8 mouse cellular contexts compared by ENCODE assay signal in the genomic region with DNA sequence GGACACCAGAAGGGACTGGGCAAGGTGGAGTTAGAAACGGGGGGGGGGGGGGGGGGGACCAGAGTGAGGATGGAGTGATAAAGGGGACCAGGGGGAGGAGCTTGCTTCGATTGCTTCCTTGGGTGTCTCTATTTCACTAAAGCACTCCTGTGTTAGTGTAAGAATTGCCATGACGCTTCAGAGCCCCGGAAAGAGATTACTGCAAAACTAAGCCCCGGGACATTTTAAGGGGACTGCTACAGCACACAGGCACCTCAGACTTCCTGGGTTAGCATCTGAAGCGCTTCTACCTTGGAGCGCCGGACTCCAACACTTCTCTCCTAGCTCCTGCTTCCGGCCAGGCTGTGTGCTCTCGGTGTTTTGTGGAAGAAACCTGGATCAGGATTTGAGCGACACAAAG.
DNase-seq lines count a peak whose midpoint lies in the region; ATAC-seq and TF ChIP-seq lines count a peak whose summit lies in the region.

No protein-coding gene starts in this region.

- no peak for TF ChIP-seq EP300 in heart, postnatal 0 days (IDR thresholded peaks at IDR 0.05; ENCODE audit: low read depth)

- H3K9ac ChIP-seq in heart, postnatal 0 days (replicated peaks; ENCODE audit: low read depth, low read length), result no peak overlapping the region
- no peak overlapping the region for H3K9ac ChIP-seq in embryonic facial prominence, embryonic 12.5 days
- no peak overlapping the region for H3K9ac ChIP-seq in intestine, postnatal 0 days (ENCODE audit: low read depth, low read length)
- H3K9ac ChIP-seq in neural tube, embryonic 14.5 days (replicated peaks; ENCODE audit: low read depth, low read length), result no peak overlapping the region

- TF ChIP-seq CTCF in heart, postnatal 0 days (IDR thresholded peaks at IDR 0.05; ENCODE audit: low read depth), result no peak
- TF ChIP-seq CTCF in intestine, postnatal 0 days (IDR thresholded peaks at IDR 0.05; ENCODE audit: low read depth), result no peak

- H3K27ac ChIP-seq in heart, postnatal 0 days (ENCODE audit: low read depth), result peak overlapping the region; percentile 34
- H3K27ac ChIP-seq in embryonic facial prominence, embryonic 12.5 days, result peak overlapping the region; percentile 67
- no peak overlapping the region for H3K27ac ChIP-seq in intestine, postnatal 0 days (ENCODE audit: low read depth, low read length)
- peak overlapping the region; percentile 55; the same call in 1 of the 2 replicates for H3K27ac ChIP-seq in neural tube, embryonic 14.5 days (ENCODE audit: low read depth, low read length)

- no peak for ATAC-seq in heart, postnatal 0 days (ENCODE audit: insufficient read depth, low read depth)
- ATAC-seq in embryonic facial prominence, embryonic 12.5 days (ENCODE audit: insufficient number of reproducible peaks, insufficient read depth, low FRiP score, low TSS enrichment), result no peak
- ATAC-seq in intestine, postnatal 0 days, result no peak
- no peak for ATAC-seq in neural tube, embryonic 14.5 days (ENCODE audit: low read depth)

- DNase-seq in heart, postnatal 0 days (ENCODE audit: low spot score), result no peak
- DNase-seq in heart, postnatal 14 days, result no peak
- DNase-seq in left cerebral cortex, postnatal 4 days, result no peak
- no peak for DNase-seq in adrenal gland, postnatal 25 days
- no peak for DNase-seq in gastrocnemius, adult 8-10 months (ENCODE audit: low spot score in 2 of 2)

- no peaks in the 10 kb centered on the region for H3K27me3 ChIP-seq in heart, postnatal 0 days (ENCODE audit: control insufficient read depth, insufficient read depth, low read length)
- 0 out of 2 replicates have a peak, but pooled peaks cover 3% of the 10 kb centered on the region for H3K27me3 ChIP-seq in embryonic facial prominence, embryonic 12.5 days
- no peaks in the 10 kb centered on the region for H3K27me3 ChIP-seq in intestine, postnatal 0 days (replicated peaks; ENCODE audit: control insufficient read depth, insufficient read depth, low read length)
- H3K27me3 ChIP-seq in neural tube, embryonic 14.5 days (ENCODE audit: control insufficient read depth, insufficient read depth, low read length), result no peaks in the 10 kb centered on the region

- 34% methylated on average over 10 of the region's 11 CpGs for WGBS in heart, postnatal 0 days
- 7% methylated on average over 11 of the region's 11 CpGs for WGBS in embryonic facial prominence, embryonic 12.5 days
- 26% methylated on average over 10 of the region's 11 CpGs for WGBS in intestine, postnatal 0 days
- WGBS in neural tube, embryonic 14.5 days, result 13% methylated on average over 11 of the region's 11 CpGs

- intact Hi-C loops in heart, postnatal 14 days (cut with DNase I), result no loop called here
- intact Hi-C loops in left cerebral cortex, postnatal 4 days (cut with DNase I), result no loop called here

- no peaks in the 10 kb centered on the region; the same call in 1 of the 2 replicates for H3K4me1 ChIP-seq in heart, postnatal 0 days (ENCODE audit: control insufficient read depth, insufficient read depth)
- peaks cover 33% of the 10 kb centered on the region for H3K4me1 ChIP-seq in embryonic facial prominence, embryonic 12.5 days
- no peaks in the 10 kb centered on the region; the same call in 1 of the 2 replicates for H3K4me1 ChIP-seq in intestine, postnatal 0 days (replicated peaks; ENCODE audit: control insufficient read depth, insufficient read depth, low read length)
- peaks cover 12% of the 10 kb centered on the region; the same call in 1 of the 2 replicates for H3K4me1 ChIP-seq in neural tube, embryonic 14.5 days (ENCODE audit: control insufficient read depth, insufficient read depth, low read length)

- H3K4me2 ChIP-seq in heart, postnatal 0 days (ENCODE audit: low read depth, low read length), result peak overlapping the region; percentile 97; the same call in 1 of the 2 replicates
- H3K4me2 ChIP-seq in embryonic facial prominence, embryonic 12.5 days (replicated peaks), result peak overlapping the region; percentile 68
- peak overlapping the region; percentile 88 for H3K4me2 ChIP-seq in intestine, postnatal 0 days (replicated peaks; ENCODE audit: low read depth)
- peak overlapping the region; percentile 64; the same call in 1 of the 2 replicates for H3K4me2 ChIP-seq in neural tube, embryonic 14.5 days (ENCODE audit: low read depth, low read length)

- H3K36me3 ChIP-seq in heart, postnatal 0 days (replicated peaks; ENCODE audit: control insufficient read depth, insufficient read depth, low read length), result no peaks in the 10 kb centered on the region
- no peaks in the 10 kb centered on the region for H3K36me3 ChIP-seq in embryonic facial prominence, embryonic 12.5 days
- H3K36me3 ChIP-seq in intestine, postnatal 0 days (ENCODE audit: control insufficient read depth, insufficient read depth), result no peaks in the 10 kb centered on the region
- no peaks in the 10 kb centered on the region for H3K36me3 ChIP-seq in neural tube, embryonic 14.5 days (ENCODE audit: control insufficient read depth, insufficient read depth, low read length)

- H3K4me3 ChIP-seq in heart, postnatal 0 days (ENCODE audit: low read depth, low read length), result no peak overlapping the region
- 0 out of 2 replicates have a peak overlapping the region, but pooled peaks have one; percentile 16 for H3K4me3 ChIP-seq in embryonic facial prominence, embryonic 12.5 days
- no peak overlapping the region for H3K4me3 ChIP-seq in intestine, postnatal 0 days (ENCODE audit: low read depth, low read length)
- no peak overlapping the region for H3K4me3 ChIP-seq in neural tube, embryonic 14.5 days (ENCODE audit: low read depth, low read length)

- no peaks in the 10 kb centered on the region for H3K9me3 ChIP-seq in heart, postnatal 0 days (replicated peaks; ENCODE audit: control insufficient read depth, low read length)
- H3K9me3 ChIP-seq in embryonic facial prominence, embryonic 12.5 days, result no peaks in the 10 kb centered on the region
- H3K9me3 ChIP-seq in intestine, postnatal 0 days (ENCODE audit: control insufficient read depth), result no peaks in the 10 kb centered on the region
- no peaks in the 10 kb centered on the region for H3K9me3 ChIP-seq in neural tube, embryonic 14.5 days (ENCODE audit: control insufficient read depth, low read length)
